Mouse (Mus musculus) left cerebral cortex, adult 18-20 months (tissue): ENCODE measurements around the gene Atf7ip. TPM values are rescaled to one million over a fixed set of nuclear protein-coding genes. Genes with fewer than 3 reads are reported as not detected.

Source experiments
- DNase-seq, 2 experiments: peaks; one replicate each; pipeline ENCODE4 v3.0.0; 2021 to 2022; ENCODE audit warnings: low spot score in 2 of 2, mixed read lengths in 1 of 2
- total RNA-seq, 2 experiments: library from RNA; stranded (reverse); gene quantifications; 2 replicates each; pipeline ENCODE4 v1.2.3; 2021

Gene Atf7ip
- total RNA-seq, 2 experiments from 2014 or later, result 94.9 to 124 TPM

DNA sequence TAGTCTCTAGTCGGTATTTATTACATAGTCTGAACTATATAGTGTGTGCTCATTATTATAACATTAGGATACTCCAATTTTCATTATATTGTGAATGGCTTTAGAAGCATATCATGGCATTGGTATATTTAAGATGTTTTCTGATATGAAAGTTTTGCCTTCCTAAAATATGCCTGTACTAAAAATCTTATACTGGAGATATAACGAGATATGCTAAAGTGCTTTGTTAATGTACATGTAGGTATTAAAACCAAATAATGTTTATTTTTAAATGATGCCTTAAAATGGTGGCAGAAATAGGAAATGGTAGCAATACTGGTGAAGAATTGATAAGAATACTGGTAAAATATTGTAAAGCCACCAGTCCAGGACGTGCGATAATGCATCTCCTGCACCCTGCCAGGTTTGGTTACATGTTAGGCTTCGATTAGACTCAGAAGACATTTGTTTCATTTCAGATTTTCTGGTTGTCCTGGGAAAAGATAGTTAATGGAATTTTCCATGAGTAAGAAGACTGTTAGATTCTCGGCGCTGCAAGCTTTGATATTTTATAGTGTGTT lies 45.7 kb downstream of the Atf7ip start:
- no peak for DNase-seq

DNA sequence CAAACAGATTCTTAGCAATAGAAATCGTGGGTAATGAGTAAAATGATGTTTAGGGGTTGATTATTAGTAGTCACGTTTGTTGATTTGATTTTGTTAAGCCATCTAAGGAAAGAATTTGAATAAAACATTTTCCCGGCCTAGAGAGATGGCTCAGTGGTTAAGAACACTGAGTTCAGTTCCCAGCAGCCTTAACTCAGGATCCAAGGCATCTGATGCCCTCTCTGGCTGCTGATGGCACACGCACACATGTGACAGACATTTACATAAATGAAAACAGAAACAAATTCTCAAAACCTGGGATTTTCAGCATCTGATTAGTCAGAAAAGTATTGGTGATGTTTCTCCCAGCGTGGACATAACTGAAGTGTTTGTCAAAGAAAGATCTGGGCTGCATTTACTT lies 47.2 kb downstream of the Atf7ip start:
- no peak for DNase-seq

GRCm38 (mm10) chr6:136553767-136554569 lies 48.0 kb downstream of the Atf7ip start:
- DNase-seq, result peak in 1 of 2 experiments; percentile 47

- DNase-seq, result peak in 1 of 2 experiments; percentile 45
These were observed 49.0 kb downstream of the Atf7ip start for GRCm38 (mm10) chr6:136554774-136555522.

DNA sequence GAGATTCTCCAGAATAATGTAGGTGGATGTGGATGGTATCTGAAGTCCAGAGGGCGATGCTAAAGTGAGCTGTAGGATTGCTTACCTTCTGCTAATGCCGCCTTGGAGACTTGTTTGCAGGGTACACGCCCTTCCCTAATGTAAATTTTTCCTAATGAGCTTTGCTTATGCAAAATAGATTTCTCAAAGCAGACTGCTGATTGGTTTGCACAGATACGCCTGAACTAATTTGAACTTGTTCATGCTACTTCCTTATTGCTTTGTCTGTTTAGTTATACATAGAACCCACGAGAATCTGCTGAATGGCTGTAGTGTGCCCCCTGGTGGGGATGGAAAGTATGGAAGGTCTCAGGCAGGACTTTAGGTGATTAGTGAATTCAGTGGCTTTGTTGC lies 49.6 kb downstream of the Atf7ip start:
- peak; percentile 72 to 77 for DNase-seq

DNA sequence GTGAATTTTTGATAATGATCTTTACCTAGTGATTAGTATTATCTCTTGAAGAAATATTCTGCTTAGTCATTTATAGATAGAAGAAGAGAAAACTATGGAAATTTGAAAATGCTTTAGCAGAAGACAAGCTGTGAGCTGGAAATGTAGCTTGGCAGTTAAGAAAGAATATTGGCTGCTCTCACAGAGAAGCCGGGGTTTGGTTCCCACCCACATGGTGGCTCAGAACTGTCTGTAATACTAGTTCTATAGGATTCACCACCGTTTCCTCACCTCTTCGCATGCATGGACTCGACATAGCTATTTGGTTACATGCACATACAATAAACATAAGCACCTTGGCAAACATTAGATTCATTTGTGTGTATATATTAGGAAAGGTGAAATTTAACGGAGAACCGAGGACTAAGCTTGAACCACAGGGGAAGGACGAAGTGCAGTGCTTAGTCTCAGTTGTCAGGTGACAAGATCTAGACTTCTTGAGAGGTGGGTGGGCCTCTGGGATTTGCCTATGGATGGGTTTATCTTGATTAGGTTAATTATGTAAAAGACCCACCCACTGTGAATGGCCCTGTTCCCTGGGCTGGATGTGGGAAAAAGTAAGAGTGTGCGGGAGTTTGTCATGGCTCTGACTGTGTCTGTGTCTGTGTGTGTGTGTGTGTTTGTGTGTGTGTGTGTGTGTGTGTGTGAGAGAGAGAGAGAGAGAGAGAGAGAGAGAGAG lies 52.5 kb downstream of the Atf7ip start:
- DNase-seq, result no peak

DNA sequence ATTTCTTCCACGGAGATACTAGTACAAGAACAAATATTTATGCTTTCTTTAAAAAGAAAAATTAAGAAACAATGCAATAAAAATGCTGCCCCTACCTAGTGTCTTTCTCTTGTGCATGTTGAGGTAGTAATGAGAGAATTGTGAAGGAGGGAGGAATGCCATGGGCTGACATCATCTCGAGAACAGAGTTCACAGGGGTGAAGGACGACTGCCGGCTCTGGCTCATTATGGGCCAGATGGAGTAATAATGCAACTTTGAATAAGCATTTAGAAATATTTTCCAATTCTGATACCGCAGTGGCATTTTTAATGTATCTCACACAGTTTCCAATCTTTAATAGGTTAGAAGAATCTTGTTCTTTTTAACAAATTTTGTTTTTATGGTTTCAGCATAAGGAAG lies 60.0 kb downstream of the Atf7ip start:
- no peak for DNase-seq

DNA sequence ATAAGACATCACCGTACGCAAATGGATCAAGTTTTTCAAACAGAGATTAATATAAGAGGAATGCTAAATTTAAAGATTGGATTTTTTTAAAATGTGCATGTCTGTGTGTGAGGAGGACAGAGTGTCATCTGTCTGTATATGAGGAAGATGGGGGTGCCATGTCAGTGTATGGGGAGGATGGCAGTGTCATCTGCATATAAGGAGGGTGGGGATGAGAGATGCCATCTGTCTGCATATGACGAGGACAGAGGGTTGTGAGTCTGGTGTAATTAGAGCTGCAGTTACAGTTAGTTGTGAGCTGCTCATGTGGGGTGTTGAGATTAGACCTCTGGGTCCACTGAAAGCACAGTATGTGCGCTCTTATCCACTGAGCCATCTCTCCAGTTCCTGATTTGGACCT lies 84.8 kb downstream of the Atf7ip start:
- DNase-seq, result no peak

DNA sequence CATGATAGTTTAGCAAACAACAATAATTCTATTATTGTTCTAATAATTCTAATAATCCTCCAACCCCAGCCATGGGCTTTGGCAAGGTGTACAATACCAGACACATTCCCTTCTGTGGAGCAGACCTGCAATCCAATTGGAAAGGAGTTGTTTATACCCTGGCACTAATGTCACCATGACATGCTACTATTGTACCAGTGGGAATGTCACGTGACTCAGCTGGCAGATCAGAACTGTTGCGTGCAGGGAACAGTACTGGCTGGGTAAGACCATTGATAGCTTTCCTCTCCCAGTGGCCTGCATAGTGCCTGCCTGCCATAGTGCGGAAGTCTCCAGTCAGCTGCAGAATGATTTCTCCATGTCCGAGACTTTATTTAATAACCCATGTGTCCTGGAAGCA lies 88.6 kb downstream of the Atf7ip start:
- DNase-seq, result no peak

GRCm38 (mm10) chr6:136602601-136603000 lies 96.6 kb downstream of the Atf7ip start:
- DNase-seq, result no peak

- no peak for DNase-seq
These were observed 105.6 kb downstream of the Atf7ip start for GRCm38 (mm10) chr6:136611351-136612215.

GRCm38 (mm10) chr6:136612312-136612711 lies 106.3 kb downstream of the Atf7ip start:
- DNase-seq, result no peak

DNA sequence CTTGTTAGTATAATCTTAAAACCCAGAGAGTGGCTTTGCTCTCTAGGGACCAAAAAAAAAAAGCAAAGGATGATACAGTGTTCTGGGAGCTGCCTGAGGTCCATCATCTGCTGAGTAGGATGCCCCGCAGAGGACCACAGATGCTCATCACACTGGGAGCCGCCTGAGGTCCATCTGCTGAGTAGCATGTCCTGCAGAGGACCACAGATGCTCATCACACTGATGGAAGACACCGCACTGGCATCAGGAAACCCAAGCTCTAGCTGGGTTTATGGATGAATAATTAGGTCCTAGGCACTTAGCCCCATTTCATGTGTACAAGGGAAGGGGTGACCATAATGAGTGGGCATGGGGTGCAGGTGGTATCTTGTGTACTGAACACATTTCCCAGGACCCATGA lies 108.2 kb downstream of the Atf7ip start:
- DNase-seq, result no peak

DNA sequence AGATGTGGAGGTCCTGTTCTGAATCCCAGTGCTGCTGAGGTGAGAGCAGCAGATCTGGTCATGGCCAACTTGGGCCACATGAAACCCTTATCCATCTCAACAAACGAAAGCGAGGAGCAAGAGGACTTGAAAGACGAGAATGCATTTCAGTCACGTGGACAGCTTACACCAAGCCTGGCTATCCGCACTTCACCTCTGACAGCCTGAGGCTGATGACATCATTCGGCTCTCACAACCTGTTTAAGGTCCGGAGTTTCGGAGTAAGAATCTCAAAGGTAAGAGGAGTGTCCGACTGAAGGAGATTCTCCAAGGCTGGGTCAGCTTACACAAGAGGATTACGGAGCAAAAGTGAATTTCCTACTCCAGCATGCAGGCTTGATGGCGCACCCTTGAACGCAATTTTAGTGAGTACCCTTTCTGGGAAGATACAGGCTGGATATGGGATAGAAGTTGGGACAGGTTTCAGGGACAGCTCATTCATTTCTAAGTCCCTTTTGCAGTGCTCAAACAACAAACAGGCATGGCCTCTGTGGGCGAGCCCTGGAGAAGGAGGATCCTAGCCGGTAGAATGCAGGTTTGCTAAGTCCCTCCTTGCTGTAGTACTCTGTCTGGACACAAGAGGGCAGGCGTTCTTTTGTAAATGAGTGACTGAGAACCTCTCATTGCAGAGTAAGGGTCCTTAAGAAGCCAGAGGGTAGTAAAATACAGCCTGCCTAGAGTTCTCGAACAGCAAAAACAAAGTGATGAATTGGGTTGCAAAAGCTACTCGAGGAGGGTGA lies 114.6 kb downstream of the Atf7ip start:
- peak; percentile 78 to 89 for DNase-seq

DNA sequence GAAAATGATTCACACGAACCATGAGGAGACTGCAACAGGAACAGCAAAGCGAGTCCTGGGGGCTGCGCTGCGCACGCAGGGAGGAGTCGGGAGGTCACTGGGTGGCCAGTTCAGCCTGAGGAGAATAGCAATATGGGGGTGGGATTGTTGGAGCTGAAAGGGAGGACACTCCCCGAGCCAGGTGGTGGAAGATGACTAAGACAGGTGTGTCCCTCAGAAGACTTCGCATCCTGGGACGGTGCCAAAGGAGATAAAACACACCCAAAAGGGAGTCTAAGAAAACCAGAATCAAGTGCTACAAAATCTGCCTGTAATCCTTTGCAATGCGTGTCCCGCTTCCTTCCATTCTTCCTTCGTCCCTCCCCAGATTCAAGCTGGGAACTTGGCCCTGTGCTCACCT lies 119.5 kb downstream of the Atf7ip start:
- no peak for DNase-seq

- no peak for DNase-seq
These were observed 123.7 kb downstream of the Atf7ip start for GRCm38 (mm10) chr6:136629639-136630038.

DNA sequence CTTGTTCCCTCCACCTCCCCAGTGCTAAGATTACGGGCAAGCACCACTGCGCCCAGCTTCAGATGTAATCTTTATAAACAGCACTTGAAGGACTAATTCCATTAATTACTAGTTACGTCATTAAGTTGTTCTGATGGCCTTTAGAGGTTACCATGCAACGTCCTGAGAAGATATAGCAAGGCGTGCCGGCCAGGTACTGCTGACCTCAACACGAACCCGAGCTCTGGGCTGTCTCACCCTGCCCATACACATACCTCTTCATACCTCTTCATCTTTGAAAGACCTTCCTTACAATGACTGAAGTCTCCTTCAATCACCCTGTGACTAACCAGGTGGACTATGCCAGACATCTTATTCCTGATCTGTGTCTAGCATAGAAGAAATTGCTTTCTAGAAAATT lies 125.6 kb downstream of the Atf7ip start:
- no peak for DNase-seq

DNA sequence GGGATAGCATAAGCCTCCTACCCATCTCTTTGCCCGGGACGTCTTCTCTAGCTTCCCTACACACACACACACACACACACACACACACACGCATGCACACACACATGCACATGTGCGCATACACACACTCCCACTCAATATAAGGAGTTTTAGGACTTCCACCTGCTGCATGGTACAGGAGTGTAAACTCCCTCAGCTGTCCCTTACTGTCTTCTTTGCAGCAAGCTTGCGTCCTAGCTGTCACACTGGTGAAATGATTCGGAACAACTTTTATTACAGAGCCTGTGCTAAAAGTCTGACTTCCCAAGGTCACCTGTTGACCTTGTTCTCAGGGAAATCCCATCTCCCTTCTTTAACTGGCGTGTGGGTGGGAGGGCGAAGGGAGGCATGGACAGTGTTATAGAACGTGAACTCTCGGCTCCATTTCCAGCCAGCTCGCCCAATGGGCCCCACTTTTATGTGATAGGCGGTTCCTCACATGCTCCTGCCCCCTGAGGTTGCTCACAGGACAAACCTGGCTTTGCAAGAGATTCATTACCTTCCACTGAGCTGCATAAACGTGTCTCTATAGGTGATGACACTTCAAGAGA lies 126.1 kb downstream of the Atf7ip start:
- no peak for DNase-seq

- DNase-seq, result no peak
These were observed 127.2 kb downstream of the Atf7ip start for GRCm38 (mm10) chr6:136633154-136633553.
